Mouse (Mus musculus) heart, embryonic 16.5 days (tissue): Measurements from ENCODE around the gene Nkx1-1. TPM values are rescaled to one million over a fixed set of nuclear protein-coding genes. Genes with fewer than 3 reads are reported as not detected.
A peak's percentile ranks its signal among the peaks of the same experiment; 100 is the strongest.

Experiments used
- ATAC-seq: fragments of 200-750 bp; cut with Nextera tagmentation; replicated peaks from 2 replicates; pipeline ENCODE4 v1.8.0; 2017; ENCODE audit warnings: moderate number of reproducible peaks; ENCODE audit not compliant: insufficient read depth, low FRiP score; ENCODE audit errors: extremely low read depth
- H3K27ac ChIP-seq: fragments of 300-500 bp; sonication (generic); 2 replicates; pipeline ENCODE4 v1.5.1; 2014; ENCODE audit warnings: mild to moderate bottlenecking, low read length, control low read depth, moderate library complexity
- H3K27me3 ChIP-seq: fragments of 300-500 bp; sonication (generic); 2 replicates; pipeline ENCODE4 v1.6.1; 2014; ENCODE audit warnings: low read length, mixed read lengths; ENCODE audit not compliant: control insufficient read depth, insufficient read depth
- H3K36me3 ChIP-seq: fragments of 300-500 bp; sonication (generic); 2 replicates; pipeline ENCODE4 v1.6.1; 2014; ENCODE audit not compliant: control insufficient read depth, insufficient read depth
- H3K4me1 ChIP-seq: fragments of 300-500 bp; sonication (generic); 2 replicates; pipeline ENCODE4 v1.6.1; 2014; ENCODE audit warnings: low read length, mixed read lengths; ENCODE audit not compliant: control insufficient read depth, insufficient read depth
- H3K4me2 ChIP-seq: fragments of 300-500 bp; sonication (generic); 2 replicates; pipeline ENCODE4 v1.6.1; 2014; ENCODE audit warnings: low read depth, mild to moderate bottlenecking, control low read depth, low read length
- H3K4me3 ChIP-seq: fragments of 300-500 bp; sonication (generic); 2 replicates; pipeline ENCODE4 v1.5.1; 2014; ENCODE audit warnings: mild to moderate bottlenecking, control low read depth, low read length
- H3K9ac ChIP-seq: fragments of 300-500 bp; sonication (generic); 2 replicates; pipeline ENCODE4 v1.6.1; 2014; ENCODE audit warnings: low read length, control low read depth
- H3K9me3 ChIP-seq: fragments of 300-500 bp; sonication (generic); replicated peaks from 2 replicates; pipeline ENCODE4 v1.6.1; 2016; ENCODE audit warnings: low read length; ENCODE audit not compliant: control insufficient read depth
- WGBS: fragments of 180-500 bp; shearing (Covaris S2); extraction: QIAGEN DNeasy Blood & Tissue Kit; methylation state at CpG from one replicate; pipeline ENCODE4 v1.1.7; 2014; 5-methylcytosine and 5-hydroxymethylcytosine counted together
- polyA plus RNA-seq: library from polyadenylated mRNA; unstranded; fragments of >200 nt; fragmentation: Nextera tagmentation; extraction: Ambion mirVana; gene quantifications from 2 replicates; pipeline ENCODE4 v1.2.1, GENCODE M21; 2015

The Nkx1-1 gene
- polyA plus RNA-seq: not detected in 2 replicates

- H3K4me2 ChIP-seq: peak within 1 kb of the TSS; percentile 50
- H3K27me3 ChIP-seq: peaks cover 96% of the 10 kb centered on the region
- no peak for ATAC-seq
- under 1% methylated on average over 87 of the region's 90 CpGs for WGBS
- peak within 1 kb of the TSS; percentile 43 for H3K4me3 ChIP-seq
- H3K27ac ChIP-seq: no peak within 1 kb of the TSS
- no peaks in the 10 kb centered on the region for H3K9me3 ChIP-seq
- H3K9ac ChIP-seq: no peak within 1 kb of the TSS
- peaks cover 18% of the 10 kb centered on the region for H3K4me1 ChIP-seq
- no peaks in the 10 kb centered on the region for H3K36me3 ChIP-seq
Measured at GRCm38 (mm10) chr5:33433201-33434138, at the start of gene Nkx1-1. Gene Nkx1-1, minus strand, starts transcription at chr5:33433976.

DNA sequence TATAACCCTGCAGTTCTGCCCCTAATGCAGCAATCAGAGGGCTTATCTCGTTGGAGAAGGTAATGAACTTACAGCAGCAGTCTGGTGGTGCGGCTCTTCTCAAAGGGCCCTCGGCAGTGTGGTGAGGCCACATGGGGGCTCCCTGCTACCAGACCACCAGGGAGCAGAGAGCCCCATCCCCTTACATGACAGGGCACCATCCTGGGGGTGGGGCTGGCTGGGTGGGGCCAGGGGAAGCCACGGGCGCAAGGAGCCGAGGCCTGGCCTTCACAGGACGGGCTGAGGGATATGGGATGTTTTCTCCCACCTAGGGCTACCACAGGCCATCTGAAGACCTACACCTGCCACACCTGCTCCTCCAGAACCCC is 47.5 kb upstream of the Nkx1-1 start:
- 29% methylated on average over 7 of the region's 7 CpGs for WGBS
- ATAC-seq: no peak
- no peak overlapping the region for H3K27ac ChIP-seq
- H3K4me1 ChIP-seq: peaks cover 15% of the 10 kb centered on the region
- H3K9me3 ChIP-seq: no peaks in the 10 kb centered on the region
- no peak overlapping the region for H3K4me2 ChIP-seq
- H3K27me3 ChIP-seq: peaks cover 9% of the 10 kb centered on the region; the same call in 1 of the 2 replicates
- H3K9ac ChIP-seq: no peak overlapping the region
- H3K4me3 ChIP-seq: no peak overlapping the region
- no peaks in the 10 kb centered on the region for H3K36me3 ChIP-seq

- Histone ChIP-seq H3K36me3 (no peaks in the 10 kb centered on the region), H3K4me2 (no peak overlapping the region), H3K9me3 (no peaks in the 10 kb centered on the region), H3K27ac (no peak overlapping the region), H3K4me1 (peaks cover 11% of the 10 kb centered on the region), H3K27me3 (peaks cover 8% of the 10 kb centered on the region; the same call in 1 of the 2 replicates), H3K4me3 (no peak overlapping the region), H3K9ac (no peak overlapping the region)
- no peak for ATAC-seq
- 63% methylated on average over 26 of the region's 26 CpGs for WGBS
Measured at GRCm38 (mm10) chr5:33480582-33481317, 47.0 kb upstream of the Nkx1-1 start.

DNA sequence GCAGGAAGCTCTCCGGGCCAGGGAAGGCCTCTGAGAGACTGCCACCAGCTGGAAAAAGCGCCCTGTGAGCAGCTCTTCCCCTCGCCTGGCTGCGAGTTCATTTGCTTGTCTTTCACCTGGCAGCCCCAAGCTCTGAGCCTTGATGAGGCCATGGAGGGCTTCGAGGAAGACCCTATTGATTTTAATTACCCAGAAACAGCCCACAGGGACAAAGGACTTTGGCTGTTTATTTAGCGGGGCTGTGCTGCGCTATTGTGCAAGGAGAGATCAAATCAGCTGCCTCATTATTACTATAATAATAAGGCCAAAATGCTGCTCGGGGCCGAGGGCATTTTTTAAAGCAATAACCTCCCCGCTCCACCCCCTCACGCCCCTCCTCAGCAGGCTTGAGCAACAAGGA is 31.7 kb upstream of the Nkx1-1 start:
- H3K9ac ChIP-seq: no peak overlapping the region
- no peak overlapping the region for H3K4me3 ChIP-seq
- peaks cover 2% of the 10 kb centered on the region; the same call in 1 of the 2 replicates for H3K27me3 ChIP-seq
- ATAC-seq: no peak
- H3K4me1 ChIP-seq: no peaks in the 10 kb centered on the region
- no peak overlapping the region for H3K4me2 ChIP-seq
- no peak overlapping the region for H3K27ac ChIP-seq
- H3K9me3 ChIP-seq: no peaks in the 10 kb centered on the region
- H3K36me3 ChIP-seq: no peaks in the 10 kb centered on the region
- WGBS: 61% methylated on average over 11 of the region's 11 CpGs

DNA sequence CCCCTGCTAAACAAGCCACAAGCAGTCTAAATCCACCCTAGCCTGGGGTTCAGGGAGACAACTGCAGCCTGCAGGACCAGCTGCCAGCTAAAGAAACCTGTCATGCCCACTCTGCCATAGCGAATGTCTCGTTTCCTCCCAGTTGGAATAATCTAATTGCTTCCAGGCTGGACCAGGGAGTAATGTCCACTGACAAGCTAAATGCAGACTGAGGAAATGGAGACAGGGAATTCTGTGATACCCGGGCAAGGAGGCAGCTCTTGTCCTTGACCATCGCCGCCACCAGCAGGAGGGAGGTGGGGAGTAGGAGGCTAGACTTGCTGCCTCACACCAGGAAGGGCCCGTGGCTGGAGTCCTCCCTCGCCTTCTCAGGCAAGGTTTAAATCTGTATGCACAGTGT is 30.6 kb upstream of the Nkx1-1 start:
- H3K9ac ChIP-seq: no peak overlapping the region
- H3K27me3 ChIP-seq: peaks cover 2% of the 10 kb centered on the region; the same call in 1 of the 2 replicates
- ATAC-seq: no peak
- H3K9me3 ChIP-seq: no peaks in the 10 kb centered on the region
- no peak overlapping the region for H3K4me3 ChIP-seq
- H3K36me3 ChIP-seq: no peaks in the 10 kb centered on the region
- no peak overlapping the region for H3K27ac ChIP-seq
- 58% methylated on average over 7 of the region's 7 CpGs for WGBS
- no peak overlapping the region for H3K4me2 ChIP-seq
- H3K4me1 ChIP-seq: no peaks in the 10 kb centered on the region

GRCm38 (mm10) chr5:33459111-33459510 is 25.3 kb upstream of the Nkx1-1 start:
- no peak overlapping the region for H3K27ac ChIP-seq
- no peaks in the 10 kb centered on the region for H3K9me3 ChIP-seq
- H3K27me3 ChIP-seq: peaks cover 2% of the 10 kb centered on the region; the same call in 1 of the 2 replicates
- no peak overlapping the region for H3K4me2 ChIP-seq
- H3K9ac ChIP-seq: no peak overlapping the region
- no peak for ATAC-seq
- no peaks in the 10 kb centered on the region for H3K36me3 ChIP-seq
- no peak overlapping the region for H3K4me3 ChIP-seq
- 43% methylated on average over 2 of the region's 2 CpGs for WGBS
- no peaks in the 10 kb centered on the region for H3K4me1 ChIP-seq

- Histone ChIP-seq H3K4me3 (no peak overlapping the region), H3K27me3 (peaks cover 2% of the 10 kb centered on the region; the same call in 1 of the 2 replicates), H3K27ac (no peak overlapping the region), H3K4me2 (no peak overlapping the region), H3K36me3 (no peaks in the 10 kb centered on the region), H3K9ac (no peak overlapping the region), H3K9me3 (no peaks in the 10 kb centered on the region), H3K4me1 (no peaks in the 10 kb centered on the region)
- no peak for ATAC-seq
- WGBS: 67% methylated on average over 3 of the region's 3 CpGs
Measured at GRCm38 (mm10) chr5:33458132-33458622, 24.4 kb upstream of the Nkx1-1 start.

GRCm38 (mm10) chr5:33455737-33456136 is 22.0 kb upstream of the Nkx1-1 start:
- Histone ChIP-seq H3K9me3 (no peaks in the 10 kb centered on the region), H3K27me3 (peaks cover 2% of the 10 kb centered on the region; the same call in 1 of the 2 replicates), H3K4me2 (no peak overlapping the region), H3K36me3 (no peaks in the 10 kb centered on the region), H3K9ac (no peak overlapping the region), H3K4me3 (no peak overlapping the region), H3K4me1 (no peaks in the 10 kb centered on the region), H3K27ac (no peak overlapping the region)
- ATAC-seq: no peak
- 52% methylated on average over 8 of the region's 8 CpGs for WGBS
